ENCODE assay signal across 22 mouse cellular contexts in the genomic region with DNA sequence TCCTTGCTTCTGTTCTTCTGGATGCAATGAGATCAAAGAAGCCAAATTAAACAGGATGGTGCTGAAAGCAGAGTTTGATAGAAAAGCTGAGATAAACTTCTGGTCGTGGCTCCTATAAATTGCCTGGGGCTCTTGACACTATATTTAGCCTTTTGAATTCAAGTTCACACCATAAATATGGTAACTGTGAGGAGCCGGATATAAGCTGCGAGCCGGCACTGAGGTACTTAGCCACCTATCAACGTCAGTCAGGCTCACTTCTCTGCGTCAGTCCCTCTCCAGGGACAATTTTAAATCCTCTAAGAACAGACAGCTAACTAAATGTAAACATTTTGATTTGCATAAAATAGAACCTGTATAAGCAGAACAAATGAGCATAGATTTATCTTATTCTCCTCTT.
DNase-seq lines count a peak whose midpoint lies in the region; ATAC-seq and TF ChIP-seq lines count a peak whose summit lies in the region.
"Had no signal": no experiment of that assay in that cellular context is flagged by ENCODE, and none has a peak within 500 bp of the region (broad histone marks: within the 10 kb centered on the region; RNA-seq: fewer than 3 reads in every experiment).

No protein-coding gene starts in this region.

- H3K4me3 ChIP-seq in heart, embryonic 10.5 days, result no peak overlapping the region
- H3K4me3 ChIP-seq in heart, embryonic 13.5 days, result no peak overlapping the region
- no peak overlapping the region for H3K4me3 ChIP-seq in heart, embryonic 16.5 days (ENCODE audit: low read length)
- H3K4me3 ChIP-seq in heart, adult 2 months, result no peak overlapping the region
- no peak overlapping the region for H3K4me3 ChIP-seq in midbrain, embryonic 12.5 days
- H3K4me3 ChIP-seq in midbrain, embryonic 11.5 days (ENCODE audit: low read depth, low read length), result no peak overlapping the region
- H3K4me3 ChIP-seq: forebrain, embryonic 10.5 days; forebrain, embryonic 13.5 days; hindbrain, embryonic 10.5 days; hindbrain, embryonic 13.5 days; intestine, embryonic 15.5 days had no signal

- WGBS in heart, embryonic 10.5 days, result 30% methylated on average over 6 of the region's 6 CpGs
- 20% methylated on average over 6 of the region's 6 CpGs for WGBS in heart, embryonic 13.5 days
- WGBS in heart, embryonic 16.5 days, result 25% methylated on average over 6 of the region's 6 CpGs
- WGBS in heart, adult 2 months, result 55% methylated on average over 6 of the region's 6 CpGs
- WGBS in midbrain, embryonic 12.5 days, result 55% methylated on average over 6 of the region's 6 CpGs
- 75% methylated on average over 6 of the region's 6 CpGs for WGBS in midbrain, embryonic 11.5 days

- H3K9ac ChIP-seq in heart, embryonic 13.5 days, result 0 out of 2 replicates have a peak overlapping the region, but pooled peaks have one; percentile 24
- H3K9ac ChIP-seq in heart, embryonic 16.5 days (ENCODE audit: low read length), result no peak overlapping the region
- no peak overlapping the region for H3K9ac ChIP-seq in heart, adult 2 months (ENCODE audit: low read depth, low read length)
- H3K9ac ChIP-seq in midbrain, embryonic 12.5 days (replicated peaks), result no peak overlapping the region
- no peak overlapping the region for H3K9ac ChIP-seq in midbrain, embryonic 11.5 days (ENCODE audit: low read length)
- H3K9ac ChIP-seq: forebrain, embryonic 13.5 days; hindbrain, embryonic 13.5 days; intestine, embryonic 15.5 days had no signal

- H3K27me3 ChIP-seq in heart, embryonic 10.5 days (ENCODE audit: insufficient read depth, poor library complexity, severe bottlenecking), result no peaks in the 10 kb centered on the region
- H3K27me3 ChIP-seq in heart, embryonic 13.5 days (replicated peaks), result no peaks in the 10 kb centered on the region
- no peaks in the 10 kb centered on the region for H3K27me3 ChIP-seq in heart, embryonic 16.5 days (ENCODE audit: control insufficient read depth, insufficient read depth, low read length)
- no peaks in the 10 kb centered on the region for H3K27me3 ChIP-seq in heart, adult 2 months (ENCODE audit: control insufficient read depth, insufficient read depth, low read length)
- H3K27me3 ChIP-seq in midbrain, embryonic 12.5 days, result peaks cover 3% of the 10 kb centered on the region; the same call in 1 of the 2 replicates
- no peaks in the 10 kb centered on the region for H3K27me3 ChIP-seq in midbrain, embryonic 11.5 days (ENCODE audit: control insufficient read depth, insufficient read depth, low read length)
- H3K27me3 ChIP-seq: forebrain, embryonic 13.5 days; hindbrain, embryonic 13.5 days; intestine, embryonic 15.5 days had no signal

- peak overlapping the region; percentile 52; the same call in 1 of the 2 replicates for H3K27ac ChIP-seq in heart, embryonic 10.5 days
- peak overlapping the region; percentile 87 for H3K27ac ChIP-seq in heart, embryonic 13.5 days (replicated peaks)
- H3K27ac ChIP-seq in heart, embryonic 16.5 days (ENCODE audit: low read length), result peak overlapping the region; percentile 81
- H3K27ac ChIP-seq in heart, adult 2 months, result no peak overlapping the region
- no peak overlapping the region for H3K27ac ChIP-seq in midbrain, embryonic 12.5 days (replicated peaks)
- no peak overlapping the region for H3K27ac ChIP-seq in midbrain, embryonic 11.5 days (ENCODE audit: low read depth, low read length)
- H3K27ac ChIP-seq: forebrain, embryonic 10.5 days; forebrain, embryonic 13.5 days; hindbrain, embryonic 10.5 days; hindbrain, embryonic 13.5 days; intestine, embryonic 15.5 days had no signal

- H3K79me2 ChIP-seq in heart, adult 2 months (replicated peaks; ENCODE audit: control insufficient read depth, insufficient read depth, low read length), result no peaks in the 10 kb centered on the region

- TF ChIP-seq CTCF in heart, adult 2 months (IDR thresholded peaks at IDR 0.05), result no peak

- no peak for DNase-seq in heart, embryonic 10.5 days (ENCODE audit: low spot score)
- no peak for DNase-seq in heart, adult 11 months
- no peak for DNase-seq in heart, postnatal 36 days
- DNase-seq in heart, adult 2 months, result no peak
- DNase-seq in midbrain, embryonic 11.5 days (ENCODE audit: low spot score, missing footprints), result no peak
- DNase-seq: adrenal gland, adult 8-10 months; adrenal gland, postnatal 25 days; cerebellum, adult 18-20 months; cerebellum, adult 9-10 months; cerebellum, postnatal 14 days; gastrocnemius, postnatal 10 days had no signal

- no peak overlapping the region for H3K4me2 ChIP-seq in heart, embryonic 13.5 days
- H3K4me2 ChIP-seq in heart, embryonic 16.5 days (ENCODE audit: low read depth, low read length), result no peak overlapping the region
- H3K4me2 ChIP-seq in midbrain, embryonic 12.5 days (replicated peaks), result no peak overlapping the region
- H3K4me2 ChIP-seq in midbrain, embryonic 11.5 days, result no peak overlapping the region
- H3K4me2 ChIP-seq: forebrain, embryonic 13.5 days; hindbrain, embryonic 13.5 days; intestine, embryonic 15.5 days had no signal

- intact Hi-C loops in heart, postnatal 36 days (cut with DNase I), result no loop called here
- intact Hi-C loops in heart, adult 2 months (cut with DNase I), result no loop called here

- no peaks in the 10 kb centered on the region for H3K9me3 ChIP-seq in heart, embryonic 10.5 days
- no peaks in the 10 kb centered on the region for H3K9me3 ChIP-seq in heart, embryonic 13.5 days
- no peaks in the 10 kb centered on the region for H3K9me3 ChIP-seq in heart, embryonic 16.5 days (replicated peaks; ENCODE audit: control insufficient read depth, low read length)
- no peaks in the 10 kb centered on the region for H3K9me3 ChIP-seq in midbrain, embryonic 12.5 days
- no peaks in the 10 kb centered on the region for H3K9me3 ChIP-seq in midbrain, embryonic 11.5 days (ENCODE audit: control insufficient read depth, low read length)
- H3K9me3 ChIP-seq: forebrain, embryonic 10.5 days; forebrain, embryonic 13.5 days; hindbrain, embryonic 10.5 days; hindbrain, embryonic 13.5 days; intestine, embryonic 15.5 days had no signal

- peaks cover 9% of the 10 kb centered on the region; the same call in 1 of the 2 replicates for H3K4me1 ChIP-seq in heart, embryonic 10.5 days
- peaks cover 35% of the 10 kb centered on the region for H3K4me1 ChIP-seq in heart, embryonic 13.5 days
- peaks cover 17% of the 10 kb centered on the region for H3K4me1 ChIP-seq in heart, embryonic 16.5 days (ENCODE audit: control insufficient read depth, insufficient read depth, low read length)
- no peaks in the 10 kb centered on the region for H3K4me1 ChIP-seq in heart, adult 2 months (ENCODE audit: control insufficient read depth, insufficient read depth, low read length)
- H3K4me1 ChIP-seq in midbrain, embryonic 12.5 days, result no peaks in the 10 kb centered on the region
- no peaks in the 10 kb centered on the region for H3K4me1 ChIP-seq in midbrain, embryonic 11.5 days (ENCODE audit: control insufficient read depth, insufficient read depth, low read length)
- H3K4me1 ChIP-seq: forebrain, embryonic 13.5 days; hindbrain, embryonic 10.5 days; intestine, embryonic 15.5 days had no signal

- TF ChIP-seq EP300 in heart, adult 2 months (IDR thresholded peaks at IDR 0.05; ENCODE audit: insufficient read depth, low read depth, low read length), result no peak

- ATAC-seq in heart, embryonic 13.5 days (ENCODE audit: extremely low read depth, insufficient number of reproducible peaks, low FRiP score, low TSS enrichment), result no peak
- ATAC-seq in heart, embryonic 16.5 days (replicated peaks; ENCODE audit: extremely low read depth, insufficient read depth, low FRiP score), result peak; percentile 70
- ATAC-seq in midbrain, embryonic 12.5 days (ENCODE audit: low FRiP score, low read depth), result 0 out of 2 replicates have a peak, but pooled peaks have one; percentile 23
- ATAC-seq in midbrain, embryonic 11.5 days (ENCODE audit: low FRiP score), result no peak
- ATAC-seq: activated CD4-positive, CD25-positive, alpha-beta regulatory T cell, adult 4 months; forebrain, embryonic 13.5 days; forebrain, embryonic 16.5 days; hindbrain, embryonic 16.5 days; intestine, embryonic 15.5 days had no signal

- no peak for TF ChIP-seq POLR2A in heart, adult 2 months (IDR thresholded peaks at IDR 0.05; ENCODE audit: insufficient read depth, low read depth, low read length)

- H3K36me3 ChIP-seq in heart, embryonic 10.5 days, result no peaks in the 10 kb centered on the region
- H3K36me3 ChIP-seq in heart, embryonic 13.5 days, result no peaks in the 10 kb centered on the region
- no peaks in the 10 kb centered on the region for H3K36me3 ChIP-seq in heart, embryonic 16.5 days (ENCODE audit: control insufficient read depth, insufficient read depth)
- H3K36me3 ChIP-seq in heart, adult 2 months (ENCODE audit: control insufficient read depth, insufficient read depth, low read length), result no peaks in the 10 kb centered on the region
- H3K36me3 ChIP-seq in midbrain, embryonic 12.5 days, result no peaks in the 10 kb centered on the region
- no peaks in the 10 kb centered on the region for H3K36me3 ChIP-seq in midbrain, embryonic 11.5 days (ENCODE audit: control insufficient read depth, insufficient read depth, low read length)
- H3K36me3 ChIP-seq: forebrain, embryonic 10.5 days; hindbrain, embryonic 10.5 days; hindbrain, embryonic 13.5 days; intestine, embryonic 15.5 days had no signal

Comparison
In these comparisons a context has a peak if more than half of its experiments do, and no peak if none do; other contexts are left out.
1. H3K27ac ChIP-seq: peak in heart, embryonic 10.5 days (single experiment), heart, embryonic 13.5 days (single experiment) and heart, embryonic 16.5 days (single experiment); none in heart, adult 2 months (single experiment), midbrain, embryonic 12.5 days (single experiment) and midbrain, embryonic 11.5 days (single experiment).
2. ATAC-seq: peak in heart, embryonic 16.5 days (single experiment) and midbrain, embryonic 12.5 days (single experiment); none in heart, embryonic 13.5 days (single experiment) and midbrain, embryonic 11.5 days (single experiment).